Mouse (Mus musculus): ENCODE measurements around the gene Dact2. TPM values are rescaled to one million over a fixed set of nuclear protein-coding genes. Genes with fewer than 3 reads are reported as not detected.
A peak's percentile ranks its signal among the peaks of the same experiment; 100 is the strongest.

The Dact2 gene
- polyA plus RNA-seq (2016; fragmentation: Nextera tagmentation; extraction: Ambion mirVana), result 0.50 and 1.0 TPM in 2 replicates

DNA sequence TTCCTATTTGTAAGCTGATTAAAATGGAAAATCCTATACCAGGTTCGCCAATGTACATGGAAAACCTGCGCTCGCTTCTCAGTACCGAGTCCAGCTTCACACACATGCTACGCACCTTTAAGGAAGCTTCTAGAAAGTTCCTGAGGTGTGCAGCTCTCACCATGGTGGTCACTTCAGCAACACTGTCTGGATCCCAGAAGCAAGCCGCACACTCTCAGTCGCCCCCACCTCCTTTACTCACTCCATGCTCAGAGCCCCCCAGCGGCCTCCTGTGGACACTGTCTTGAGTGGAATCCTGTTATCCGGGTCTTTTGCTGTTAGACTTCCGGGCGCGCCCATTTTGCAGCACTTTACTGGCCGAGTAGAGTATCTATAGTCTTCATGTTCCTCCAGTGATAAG, at the start of gene Dact2:
Gene Dact2, minus strand, starts transcription at position 244 of the 400 bp plus-strand sequence.
- Histone ChIP-seq H3K27me3 (ENCODE audit: low read depth, poor library complexity, severe bottlenecking) (peaks cover 79% of the 10 kb centered on the region), H3K27ac (peak within 1 kb of the TSS; percentile 82), H3K4me1 (peaks cover 50% of the 10 kb centered on the region), H3K36me3 (no peaks in the 10 kb centered on the region), H3K4me3 (peak within 1 kb of the TSS; percentile 77), H3K9me3 (replicated peaks) (no peaks in the 10 kb centered on the region)
- 52% methylated on average over 13 of the region's 13 CpGs for WGBS
- DNase-seq (ENCODE audit: low spot score), result no peak

GRCm38 (mm10) chr17:14252456-14252855, 48.4 kb upstream of the Dact2 start:
- Histone ChIP-seq H3K9me3 (replicated peaks) (no peaks in the 10 kb centered on the region), H3K27ac (no peak overlapping the region), H3K36me3 (no peaks in the 10 kb centered on the region), H3K4me3 (no peak overlapping the region), H3K4me1 (peaks cover 3% of the 10 kb centered on the region; the same call in 1 of the 2 replicates), H3K27me3 (ENCODE audit: low read depth, poor library complexity, severe bottlenecking) (no peaks in the 10 kb centered on the region)
- DNase-seq (ENCODE audit: low spot score), result no peak
- WGBS, result 82% methylated on average over 7 of the region's 7 CpGs

DNA sequence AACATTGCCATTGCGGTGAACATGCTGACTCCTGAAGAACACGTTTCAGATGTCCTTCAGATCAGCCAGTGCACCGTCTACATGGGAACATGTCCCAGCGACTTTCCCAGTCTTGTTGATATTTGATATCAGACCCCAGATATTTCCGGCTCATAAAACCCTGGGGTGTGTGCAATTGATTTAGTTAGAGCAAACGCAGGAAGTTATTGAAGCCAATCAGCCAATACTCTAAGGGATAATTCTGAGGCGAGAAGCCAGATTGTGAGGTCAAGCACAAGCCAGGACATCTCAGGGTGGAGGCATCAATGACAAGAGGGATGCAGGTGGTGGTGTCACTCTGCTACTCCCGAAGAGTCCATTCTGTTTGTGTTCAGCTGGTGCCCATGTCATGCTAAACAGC, 46.3 kb upstream of the Dact2 start:
- Histone ChIP-seq H3K4me1 (peaks cover 3% of the 10 kb centered on the region; the same call in 1 of the 2 replicates), H3K27ac (no peak overlapping the region), H3K4me3 (no peak overlapping the region), H3K27me3 (ENCODE audit: low read depth, poor library complexity, severe bottlenecking) (no peaks in the 10 kb centered on the region), H3K9me3 (replicated peaks) (no peaks in the 10 kb centered on the region), H3K36me3 (no peaks in the 10 kb centered on the region)
- 85% methylated on average over 8 of the region's 8 CpGs for WGBS
- DNase-seq (ENCODE audit: low spot score), result no peak

- DNase-seq (ENCODE audit: low spot score), result no peak
- Histone ChIP-seq H3K27me3 (ENCODE audit: low read depth, poor library complexity, severe bottlenecking) (no peaks in the 10 kb centered on the region), H3K27ac (no peak overlapping the region), H3K4me1 (peaks cover 3% of the 10 kb centered on the region; the same call in 1 of the 2 replicates), H3K4me3 (no peak overlapping the region), H3K36me3 (no peaks in the 10 kb centered on the region), H3K9me3 (replicated peaks) (no peaks in the 10 kb centered on the region)
- WGBS, result 53% methylated on average over 4 of the region's 4 CpGs
These were observed 45.5 kb upstream of the Dact2 start for GRCm38 (mm10) chr17:14249595-14249994.

- Histone ChIP-seq H3K36me3 (no peaks in the 10 kb centered on the region), H3K27me3 (ENCODE audit: low read depth, poor library complexity, severe bottlenecking) (no peaks in the 10 kb centered on the region), H3K9me3 (replicated peaks) (no peaks in the 10 kb centered on the region), H3K4me3 (no peak overlapping the region), H3K27ac (no peak overlapping the region), H3K4me1 (peaks cover 3% of the 10 kb centered on the region; the same call in 1 of the 2 replicates)
- 88% methylated on average over 8 of the region's 8 CpGs for WGBS
- DNase-seq (ENCODE audit: low spot score), result no peak
These were observed 43.8 kb upstream of the Dact2 start for GRCm38 (mm10) chr17:14247931-14248330.

DNA sequence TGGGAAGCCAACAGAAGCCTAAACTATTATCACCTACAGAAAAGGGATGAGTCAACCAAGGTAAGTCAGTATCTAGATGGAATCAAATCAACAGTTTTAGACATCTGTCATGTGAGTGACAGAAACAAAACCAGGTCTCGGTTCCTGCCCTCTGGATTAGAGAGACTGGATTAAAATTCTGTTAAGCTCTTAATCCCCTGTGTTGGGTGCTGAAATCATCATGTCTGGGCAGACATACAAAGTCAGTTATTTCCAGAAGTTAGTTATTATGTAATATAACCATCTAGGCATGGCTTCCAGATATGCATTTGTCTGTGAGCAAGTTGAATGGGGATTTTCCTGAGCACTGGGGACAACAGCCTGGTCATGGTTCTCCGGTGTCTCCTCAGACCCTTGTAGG, 42.2 kb upstream of the Dact2 start:
- H3K4me3 ChIP-seq, result no peak overlapping the region
- H3K36me3 ChIP-seq, result no peaks in the 10 kb centered on the region
- H3K27ac ChIP-seq, result no peak overlapping the region
- H3K4me1 ChIP-seq, result no peaks in the 10 kb centered on the region
- no peak for DNase-seq (ENCODE audit: low spot score)
- H3K27me3 ChIP-seq (ENCODE audit: low read depth, poor library complexity, severe bottlenecking), result no peaks in the 10 kb centered on the region
- H3K9me3 ChIP-seq (replicated peaks), result no peaks in the 10 kb centered on the region
- 94% methylated on average over 2 of the region's 2 CpGs for WGBS

DNA sequence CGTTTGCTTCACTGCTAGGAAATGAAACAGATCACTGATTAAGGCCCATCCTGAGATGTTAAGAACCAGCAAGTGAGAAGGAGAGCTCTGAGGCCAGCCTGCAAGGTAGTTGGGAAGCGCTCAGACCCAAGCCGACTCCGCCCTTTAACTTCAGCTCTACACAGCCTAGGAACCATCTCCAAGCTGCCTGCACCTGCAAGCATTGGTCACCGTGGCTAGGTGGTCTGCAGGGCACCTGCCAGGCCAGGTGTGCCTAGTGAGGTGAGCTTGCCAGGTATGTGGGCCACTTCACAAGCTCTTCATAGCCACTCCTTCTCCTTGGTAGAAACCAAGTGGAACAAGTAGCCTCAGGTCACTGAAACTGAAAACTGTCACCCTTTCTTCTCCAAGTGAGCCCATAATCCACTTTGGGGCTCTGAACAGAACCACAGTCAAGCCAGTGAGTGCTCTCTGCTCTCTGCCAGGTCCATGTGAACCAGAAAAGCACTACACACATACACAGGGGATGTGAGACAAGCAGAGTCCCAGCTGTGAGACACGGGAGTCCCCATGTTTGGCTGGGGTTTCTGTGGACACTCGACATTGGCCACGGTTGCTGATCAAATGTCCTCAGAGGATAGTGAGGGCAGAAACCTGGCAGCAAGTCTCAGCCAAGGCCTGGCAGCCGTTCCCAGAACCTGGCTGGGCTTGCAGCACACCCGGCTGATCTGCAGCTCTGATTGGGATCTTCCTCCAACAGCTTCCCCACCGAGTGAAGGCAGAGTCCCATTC, 40.3 kb upstream of the Dact2 start:
- H3K36me3 ChIP-seq, result no peaks in the 10 kb centered on the region
- 79% methylated on average over 11 of the region's 11 CpGs for WGBS
- no peaks in the 10 kb centered on the region for H3K4me1 ChIP-seq
- H3K27ac ChIP-seq, result no peak overlapping the region
- H3K9me3 ChIP-seq (replicated peaks), result no peaks in the 10 kb centered on the region
- H3K4me3 ChIP-seq, result no peak overlapping the region
- H3K27me3 ChIP-seq (ENCODE audit: low read depth, poor library complexity, severe bottlenecking), result no peaks in the 10 kb centered on the region
- no peak for DNase-seq (ENCODE audit: low spot score)

GRCm38 (mm10) chr17:14242634-14243033, 38.5 kb upstream of the Dact2 start:
- H3K9me3 ChIP-seq (replicated peaks), result no peaks in the 10 kb centered on the region
- no peaks in the 10 kb centered on the region for H3K36me3 ChIP-seq
- H3K4me1 ChIP-seq, result no peaks in the 10 kb centered on the region
- no peaks in the 10 kb centered on the region for H3K27me3 ChIP-seq (ENCODE audit: low read depth, poor library complexity, severe bottlenecking)
- no peak overlapping the region for H3K4me3 ChIP-seq
- DNase-seq (ENCODE audit: low spot score), result no peak
- H3K27ac ChIP-seq, result no peak overlapping the region
- 92% methylated on average over 8 of the region's 8 CpGs for WGBS

DNA sequence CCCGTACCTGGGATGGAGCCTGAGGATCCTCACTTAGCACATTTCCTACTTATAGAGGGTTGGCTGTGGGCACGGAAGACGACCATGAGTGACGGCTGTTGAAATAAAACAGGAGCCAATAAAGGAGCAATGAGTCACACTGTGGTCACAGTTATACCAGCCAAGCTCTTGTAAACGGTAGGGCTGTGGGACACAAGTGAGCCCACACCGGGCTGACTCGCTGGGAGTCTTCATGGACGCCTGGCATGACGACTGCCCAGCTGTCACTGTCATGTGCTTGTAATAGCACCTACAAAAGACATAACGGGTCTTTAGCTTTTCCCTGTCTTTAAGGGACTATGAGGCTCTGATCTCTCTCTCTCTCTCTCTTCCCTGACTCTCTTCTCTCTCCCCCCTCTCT, 35.9 kb upstream of the Dact2 start:
- Histone ChIP-seq H3K4me1 (no peaks in the 10 kb centered on the region), H3K4me3 (no peak overlapping the region), H3K9me3 (replicated peaks) (no peaks in the 10 kb centered on the region), H3K36me3 (no peaks in the 10 kb centered on the region), H3K27ac (no peak overlapping the region), H3K27me3 (ENCODE audit: low read depth, poor library complexity, severe bottlenecking) (no peaks in the 10 kb centered on the region)
- no peak for DNase-seq (ENCODE audit: low spot score)
- 76% methylated on average over 10 of the region's 10 CpGs for WGBS

DNA sequence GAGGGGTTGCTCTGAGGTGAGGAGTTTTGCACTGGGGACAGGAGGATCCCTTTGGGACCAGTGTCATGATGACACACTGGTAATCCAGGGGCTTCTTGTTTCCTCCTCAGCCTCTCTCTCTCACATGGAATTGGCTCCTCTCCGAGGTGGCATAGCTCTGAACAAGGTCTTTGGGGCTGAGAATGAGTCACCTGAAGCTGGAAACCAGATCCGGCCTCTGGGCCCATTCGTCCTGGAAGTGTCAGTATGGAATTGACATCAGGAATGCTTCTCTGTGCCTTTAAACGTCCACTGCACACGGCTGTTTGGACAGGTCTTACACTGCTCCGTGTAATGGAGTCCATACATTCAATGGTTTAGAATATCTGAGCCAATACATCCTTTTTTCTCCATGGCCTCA, 33.0 kb upstream of the Dact2 start:
- 57% methylated on average over 6 of the region's 6 CpGs for WGBS
- Histone ChIP-seq H3K9me3 (replicated peaks) (no peaks in the 10 kb centered on the region), H3K4me3 (no peak overlapping the region), H3K36me3 (no peaks in the 10 kb centered on the region), H3K4me1 (no peaks in the 10 kb centered on the region), H3K27ac (no peak overlapping the region), H3K27me3 (ENCODE audit: low read depth, poor library complexity, severe bottlenecking) (peaks cover 7% of the 10 kb centered on the region; the same call in 1 of the 2 replicates)
- no peak for DNase-seq (ENCODE audit: low spot score)

DNA sequence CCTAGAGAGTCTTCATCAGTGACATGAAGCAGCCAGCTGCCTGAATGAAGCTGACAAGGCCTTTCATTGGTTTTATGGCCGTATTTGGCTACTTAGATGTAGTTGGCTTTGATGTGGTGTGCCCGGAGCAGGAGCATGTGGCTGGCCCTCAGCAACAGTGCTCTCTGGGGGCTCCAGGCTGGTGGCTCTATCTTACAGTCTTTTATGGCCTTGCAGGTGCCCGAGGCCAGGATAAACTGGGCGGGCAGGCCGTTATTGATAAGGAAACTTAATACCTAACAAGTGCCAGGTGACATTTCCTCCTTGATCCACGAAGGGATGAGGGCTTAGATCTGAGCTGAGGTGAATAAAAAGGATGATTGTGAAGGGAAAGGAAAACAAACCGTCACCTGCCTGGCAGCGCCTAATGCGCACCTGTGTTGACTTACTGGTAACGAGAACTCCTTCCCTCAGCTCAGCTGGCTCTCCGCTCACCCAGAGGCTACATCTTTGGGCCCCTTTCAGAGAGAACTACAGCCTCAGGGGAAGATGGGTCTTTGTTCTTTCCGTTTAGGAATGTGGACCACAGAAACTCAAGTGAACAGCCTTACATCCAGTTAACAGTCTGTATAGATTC, 30.8 kb upstream of the Dact2 start:
- peaks cover 18% of the 10 kb centered on the region for H3K4me1 ChIP-seq
- peaks cover 17% of the 10 kb centered on the region; the same call in 1 of the 2 replicates for H3K27me3 ChIP-seq (ENCODE audit: low read depth, poor library complexity, severe bottlenecking)
- WGBS, result 51% methylated on average over 12 of the region's 12 CpGs
- no peak overlapping the region for H3K4me3 ChIP-seq
- no peak for DNase-seq (ENCODE audit: low spot score)
- H3K27ac ChIP-seq, result no peak overlapping the region
- no peaks in the 10 kb centered on the region for H3K9me3 ChIP-seq (replicated peaks)
- H3K36me3 ChIP-seq, result no peaks in the 10 kb centered on the region

GRCm38 (mm10) chr17:14233658-14234057, 29.6 kb upstream of the Dact2 start:
- Histone ChIP-seq H3K36me3 (no peaks in the 10 kb centered on the region), H3K27me3 (ENCODE audit: low read depth, poor library complexity, severe bottlenecking) (peaks cover 17% of the 10 kb centered on the region; the same call in 1 of the 2 replicates), H3K9me3 (replicated peaks) (no peaks in the 10 kb centered on the region), H3K4me3 (no peak overlapping the region), H3K27ac (no peak overlapping the region), H3K4me1 (peaks cover 24% of the 10 kb centered on the region)
- WGBS, result 58% methylated on average over 4 of the region's 4 CpGs
- DNase-seq (ENCODE audit: low spot score), result no peak

DNA sequence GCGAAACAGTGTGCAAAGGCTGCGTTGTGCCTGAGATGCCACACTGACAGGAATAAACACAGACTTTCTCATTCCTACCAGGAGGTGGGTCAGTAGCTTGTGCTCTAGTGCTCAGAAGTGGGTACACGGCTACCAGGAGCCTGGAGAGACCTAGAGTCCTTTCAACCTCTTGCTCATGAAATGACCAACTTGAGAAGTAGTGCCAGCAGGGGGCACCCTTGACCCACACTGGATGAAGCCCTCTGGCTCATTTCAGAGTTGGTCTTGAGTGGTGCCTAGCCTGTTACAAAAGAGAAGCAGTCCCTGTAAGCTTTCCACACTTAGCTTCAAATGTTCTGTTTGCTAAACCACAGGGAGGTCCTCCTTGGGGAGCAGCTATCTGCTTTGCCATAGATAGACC, 28.5 kb upstream of the Dact2 start:
- H3K4me3 ChIP-seq, result no peak overlapping the region
- H3K4me1 ChIP-seq, result peaks cover 24% of the 10 kb centered on the region
- H3K27me3 ChIP-seq (ENCODE audit: low read depth, poor library complexity, severe bottlenecking), result peaks cover 21% of the 10 kb centered on the region; the same call in 1 of the 2 replicates
- H3K36me3 ChIP-seq, result no peaks in the 10 kb centered on the region
- peak; percentile 89 for DNase-seq (ENCODE audit: low spot score)
- H3K27ac ChIP-seq, result no peak overlapping the region
- 60% methylated on average over 3 of the region's 3 CpGs for WGBS
- no peaks in the 10 kb centered on the region for H3K9me3 ChIP-seq (replicated peaks)

All from limb, embryonic 10.5 days (tissue).